Mouse (Mus musculus) regulatory T cell (primary cell): Measurements from ENCODE around the gene Pth.

Experiments used
- in situ Hi-C: fragments of 300-600 bp; cut with MboI, MseI; formaldehyde crosslinking; loops from one replicate; pipeline ENCODE4 v1.15.1; 2025; ENCODE audit warnings: high pct_unique_total_duplicates

The Pth gene

GRCm38 (mm10) chr7:113388470-113388869 lies at the start of gene Pth:
TSS of gene Pth (minus strand) at chr7:113388570.
- in situ Hi-C loops = no loop called here

DNA sequence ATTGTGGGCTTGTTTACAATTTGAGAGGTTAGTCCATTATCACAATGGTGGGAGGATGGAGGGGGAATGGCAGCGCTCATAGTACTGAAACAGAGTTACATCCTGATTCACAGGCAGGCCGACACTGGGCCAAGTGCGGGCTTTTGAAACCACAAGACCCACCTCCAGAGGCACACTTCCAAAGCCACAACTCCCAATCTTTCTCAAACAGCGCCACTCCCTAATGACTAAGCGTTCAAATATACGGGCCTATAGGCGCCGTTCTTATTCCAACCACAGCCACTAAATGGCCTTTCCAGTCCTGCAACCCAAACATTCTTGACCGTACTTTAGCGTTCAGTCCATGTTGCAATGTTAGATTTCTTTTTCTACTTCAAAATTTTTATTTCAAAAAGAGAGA lies 47.9 kb upstream of the Pth start:
- in situ Hi-C loops = loop anchor here (10.0 kb wide), 1 partner anchor 62 kb away; no protein-coding TSS in a partner anchor

- in situ Hi-C loops = loop anchor here (10.0 kb wide), 1 partner anchor 59 kb away; no protein-coding TSS in a partner anchor
Observed at GRCm38 (mm10) chr7:113434286-113434685, 45.9 kb upstream of the Pth start.

GRCm38 (mm10) chr7:113433451-113433850 lies 45.1 kb upstream of the Pth start:
- in situ Hi-C loops = loop anchor here (10.0 kb wide), 1 partner anchor 59 kb away; no protein-coding TSS in a partner anchor

DNA sequence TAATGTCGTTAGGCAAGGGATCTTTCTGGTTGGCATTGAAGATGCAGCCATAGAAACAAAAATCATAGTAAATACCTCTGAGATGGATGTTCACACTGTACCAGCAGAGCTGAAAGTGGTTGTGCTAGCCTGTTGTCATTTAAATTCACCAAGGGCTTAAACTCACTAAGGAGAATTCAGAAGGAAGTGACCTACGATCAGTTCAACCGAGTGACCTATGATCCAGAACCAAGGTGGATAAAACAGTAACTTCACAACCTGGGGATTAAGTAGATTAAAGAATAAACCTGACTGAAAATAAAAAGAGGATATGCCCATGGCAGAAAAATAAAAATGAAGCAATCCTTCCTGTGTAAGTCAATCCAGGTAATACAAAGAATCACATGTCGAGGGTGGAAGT lies 44.5 kb upstream of the Pth start:
- in situ Hi-C loops = loop anchor here (10.0 kb wide), 1 partner anchor 58 kb away; no protein-coding TSS in a partner anchor

- in situ Hi-C loops = no loop called here
Observed at GRCm38 (mm10) chr7:113420771-113421170, 32.4 kb upstream of the Pth start.

- in situ Hi-C loops = no loop called here
Observed at GRCm38 (mm10) chr7:113419070-113419782, 30.9 kb upstream of the Pth start.

DNA sequence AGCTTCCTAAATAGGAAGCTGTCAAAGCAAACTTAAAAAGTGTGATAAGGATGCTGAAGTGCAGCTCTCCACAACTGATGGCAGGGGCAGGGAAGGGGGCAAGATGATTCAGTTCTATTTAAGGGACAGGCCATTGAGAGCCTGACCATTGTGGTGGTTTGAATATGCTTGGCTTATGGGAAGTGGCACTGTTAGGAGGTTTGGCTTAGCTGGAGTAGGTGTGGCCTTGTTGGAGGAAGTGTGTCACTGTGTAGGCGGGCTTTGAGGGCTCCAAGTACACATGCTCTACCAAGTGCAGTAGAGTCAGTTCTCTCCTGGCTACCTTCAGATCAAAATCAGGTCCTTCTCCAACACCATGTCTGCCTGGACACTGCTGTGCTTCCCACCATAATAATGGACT lies 28.2 kb upstream of the Pth start:
- in situ Hi-C loops = no loop called here

GRCm38 (mm10) chr7:113415256-113415655 lies 26.9 kb upstream of the Pth start:
- in situ Hi-C loops = no loop called here

GRCm38 (mm10) chr7:113408712-113409111 lies 20.3 kb upstream of the Pth start:
- in situ Hi-C loops = no loop called here

DNA sequence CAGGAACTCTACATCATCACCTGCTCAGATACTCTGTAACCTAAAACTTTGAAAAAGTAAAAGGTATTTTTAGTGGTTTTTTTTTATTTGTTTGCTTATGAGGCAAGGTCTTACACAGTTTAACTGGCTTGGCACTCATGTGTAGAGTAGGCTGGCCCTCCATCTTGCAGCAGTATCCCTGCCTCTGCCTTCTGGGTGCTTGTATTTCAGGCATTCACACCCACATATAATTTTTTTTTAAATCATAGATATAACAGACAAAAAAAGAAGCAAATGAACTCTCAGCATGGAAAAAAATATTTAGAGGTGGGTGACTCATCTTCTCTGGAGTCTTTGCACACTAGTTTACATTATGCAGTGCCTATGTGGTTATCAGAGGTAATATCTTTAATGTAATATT lies 9.7 kb upstream of the Pth start:
- in situ Hi-C loops = no loop called here

GRCm38 (mm10) chr7:113396661-113397060 lies 8.3 kb upstream of the Pth start:
- in situ Hi-C loops = no loop called here

DNA sequence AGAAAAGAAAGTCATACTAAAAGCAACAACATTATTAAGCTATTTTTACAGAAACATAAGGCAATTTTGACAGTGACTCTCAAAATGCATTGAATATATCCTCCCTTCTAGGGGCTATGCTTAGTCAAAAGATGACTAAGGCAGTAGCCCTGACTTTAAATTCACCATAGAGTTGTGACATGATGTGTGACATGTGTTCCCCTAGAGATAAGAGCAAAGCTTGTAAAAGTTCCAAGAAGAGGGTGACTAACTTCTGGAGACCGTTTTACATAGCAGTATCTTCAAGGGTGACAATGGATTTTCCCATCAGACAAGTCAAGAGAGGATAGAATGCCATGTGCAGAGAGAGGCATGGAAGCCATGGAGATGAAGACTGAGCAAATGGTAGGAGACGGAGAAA lies 3.2 kb upstream of the Pth start:
- in situ Hi-C loops = no loop called here

- in situ Hi-C loops = loop anchor here (5.0 to 10.0 kb wide), 3 partner anchors 57 to 707 kb away; no protein-coding TSS in a partner anchor
Observed at GRCm38 (mm10) chr7:113377875-113378658, 10.3 kb downstream of the Pth start.

DNA sequence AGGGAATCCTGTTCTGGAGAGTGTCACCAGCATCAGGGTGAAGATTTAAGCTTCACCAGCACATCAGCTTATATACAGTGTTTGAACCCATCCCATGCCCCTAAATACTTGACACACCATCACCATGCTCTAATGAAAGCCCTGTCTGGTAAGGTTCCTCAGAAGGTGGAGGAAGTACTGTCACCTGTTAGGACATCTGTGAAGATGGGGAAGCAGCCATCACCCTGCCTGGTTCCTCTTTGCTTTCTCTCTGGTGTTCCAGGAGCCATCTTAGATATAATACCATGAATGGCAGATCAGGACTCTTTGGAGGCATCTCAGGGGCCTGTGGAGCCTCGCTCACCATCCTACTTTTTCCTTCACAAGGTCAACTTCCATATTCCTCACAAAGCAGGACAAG lies 15.7 kb downstream of the Pth start:
- in situ Hi-C loops = loop anchor here (5.0 to 10.0 kb wide), 3 partner anchors 62 to 712 kb away; partner anchors contain the start of gene Far1

DNA sequence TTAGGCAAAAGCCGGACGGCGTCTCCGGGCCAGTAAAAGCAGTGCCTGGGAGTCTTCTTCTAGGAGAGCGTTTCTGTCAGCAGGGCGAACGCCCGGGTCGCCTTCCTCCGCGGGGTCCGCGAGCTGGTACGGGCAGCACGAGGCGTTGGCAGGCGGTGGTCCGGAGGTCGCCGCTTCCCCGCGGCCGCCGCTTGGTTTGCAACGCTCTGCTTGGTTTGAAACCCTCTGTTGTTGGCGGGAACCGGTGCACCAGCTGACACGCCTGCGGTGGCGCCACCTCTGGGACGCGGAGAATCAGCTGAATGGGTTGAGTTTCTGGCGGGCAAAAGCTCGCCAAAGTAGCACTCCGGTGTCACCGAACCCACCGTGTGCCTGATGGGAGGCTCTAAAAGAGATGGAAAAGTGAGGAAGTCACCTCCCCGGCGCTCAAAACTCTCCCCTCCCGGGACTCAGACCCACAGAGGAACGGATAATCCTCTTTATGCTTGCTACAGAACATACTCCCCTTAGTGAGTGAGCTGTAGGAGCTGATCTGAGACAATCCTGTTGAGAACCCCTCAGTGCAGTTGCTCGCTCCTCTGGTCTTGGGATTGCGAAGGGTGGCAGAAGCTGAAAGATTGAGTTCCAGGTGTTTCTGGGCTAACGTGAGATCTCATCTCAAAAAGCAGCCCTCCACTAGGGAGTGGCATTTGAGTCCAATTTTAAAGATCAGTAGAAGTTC lies 18.6 kb downstream of the Pth start:
- in situ Hi-C loops = loop anchor here (5.0 to 10.0 kb wide), 3 partner anchors 65 to 715 kb away; partner anchors contain the start of gene Far1

GRCm38 (mm10) chr7:113368746-113369619 lies 19.4 kb downstream of the Pth start, which contains the start of gene Btbd10:
TSS of gene Btbd10 (minus strand) at chr7:113369392.
- in situ Hi-C loops = no loop called here

- in situ Hi-C loops = no loop called here
Observed at GRCm38 (mm10) chr7:113367440-113367839, 20.9 kb downstream of the Pth start.

DNA sequence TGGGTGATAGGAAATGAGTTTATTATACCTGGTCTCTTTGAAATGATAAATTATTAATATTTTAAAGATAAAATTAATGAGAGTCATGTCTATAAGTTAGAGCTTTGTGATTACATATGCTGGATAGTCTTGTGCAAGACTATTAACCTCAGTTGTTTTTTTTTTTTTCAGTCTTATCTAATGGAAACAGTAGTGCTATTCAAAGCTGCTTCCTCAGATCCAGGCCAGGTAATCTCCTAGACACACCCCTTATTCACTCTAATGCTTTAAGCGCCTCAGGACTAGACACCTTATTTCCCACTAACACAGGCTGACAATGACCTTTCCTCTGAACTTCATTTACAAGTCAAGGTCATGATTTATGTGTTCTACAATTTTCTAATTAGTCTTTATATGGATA lies 39.3 kb downstream of the Pth start:
- in situ Hi-C loops = no loop called here

- in situ Hi-C loops = no loop called here
Observed at GRCm38 (mm10) chr7:113347694-113348093, 40.7 kb downstream of the Pth start.

DNA sequence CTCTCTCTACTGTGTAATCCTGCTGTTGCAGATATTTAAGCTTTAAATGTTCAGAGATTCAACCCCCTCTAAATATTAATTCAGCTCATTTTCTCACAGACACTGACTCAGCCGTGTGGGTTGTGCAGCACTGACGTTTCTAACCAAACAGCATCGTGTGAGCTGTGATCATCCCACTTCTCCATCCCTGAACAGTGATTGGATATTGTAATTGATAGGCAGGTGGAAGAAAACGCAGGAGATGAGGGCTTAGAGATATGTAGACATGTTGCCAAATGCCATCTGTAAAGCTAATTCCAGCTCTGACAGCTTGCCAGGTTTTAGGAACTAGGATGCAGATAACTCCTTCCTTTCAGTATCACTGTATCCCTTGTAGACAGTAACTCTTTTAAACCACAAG lies 41.1 kb downstream of the Pth start:
- in situ Hi-C loops = no loop called here
